Mouse (Mus musculus): ENCODE results near the gene Frmd8. TPM values are rescaled to one million over a fixed set of nuclear protein-coding genes. Genes with fewer than 3 reads are reported as not detected.

Gene Frmd8
- total RNA-seq, 2 experiments from 2014 or later: 10.7 to 12.4 TPM

DNA sequence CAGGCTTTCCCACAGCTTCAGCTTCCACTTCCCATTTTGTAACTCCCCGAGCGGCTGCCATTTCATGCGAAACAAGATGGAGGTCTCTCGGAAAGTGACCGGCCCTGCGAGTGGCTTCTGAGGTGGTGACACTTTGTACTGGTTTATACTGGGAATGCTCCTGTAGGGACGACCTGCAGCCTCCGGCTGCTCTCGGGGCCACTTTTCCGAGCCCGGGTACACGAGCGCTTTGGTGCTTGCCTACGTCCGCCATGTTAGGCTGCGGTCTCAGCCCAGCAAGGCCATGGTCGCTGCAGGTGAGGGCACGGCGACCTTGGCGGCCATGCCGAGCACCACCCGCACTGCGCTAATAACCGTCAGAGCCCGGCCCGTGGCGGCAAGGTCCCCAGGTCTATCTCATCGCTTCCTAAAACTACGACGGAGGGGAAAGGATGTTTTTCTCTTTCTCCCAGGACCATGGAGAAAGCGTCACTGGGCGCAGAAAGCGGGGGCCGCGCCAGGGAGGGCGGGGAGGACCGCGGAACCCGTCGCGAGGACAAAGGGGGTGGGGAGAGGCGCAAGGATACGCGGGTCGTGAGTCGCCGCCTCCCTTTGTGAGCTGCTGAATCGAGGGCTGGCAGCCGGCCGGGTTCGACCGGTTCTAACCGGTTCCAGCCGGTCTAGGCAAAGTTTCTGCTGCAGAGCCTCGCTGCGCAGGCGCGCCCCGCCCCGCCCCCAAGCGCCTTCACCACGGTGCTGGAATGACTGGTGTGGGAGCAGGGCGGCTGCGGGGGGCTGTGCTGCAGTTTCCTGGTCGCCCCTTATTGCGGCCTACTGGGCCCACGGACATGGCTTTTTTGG lies 71.8 kb downstream of the Frmd8 start:
- DNase-seq (ENCODE audit: extremely low spot score in 1 of 2, low spot score in 2 of 2): peak; percentile 100
- intact Hi-C loops (cut with DNase I): no loop called here

DNA sequence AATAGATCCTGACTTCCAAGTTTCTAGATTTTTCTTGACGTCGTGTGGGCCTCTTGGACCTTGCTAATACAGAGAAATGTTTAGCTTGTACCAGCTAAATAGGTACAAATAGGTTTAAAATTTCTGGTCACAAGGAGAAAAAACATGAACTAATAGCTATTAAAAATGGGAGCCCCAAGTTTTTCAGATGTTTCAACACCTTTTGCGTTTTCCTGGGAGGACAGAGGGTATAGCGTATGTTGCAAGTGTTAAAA lies 72.4 kb downstream of the Frmd8 start:
- DNase-seq (ENCODE audit: extremely low spot score in 1 of 2, low spot score in 2 of 2): no peak
- intact Hi-C loops (cut with DNase I): loop anchor here (1.0 kb wide), 1 partner anchor 43 kb away; no protein-coding TSS in a partner anchor

DNA sequence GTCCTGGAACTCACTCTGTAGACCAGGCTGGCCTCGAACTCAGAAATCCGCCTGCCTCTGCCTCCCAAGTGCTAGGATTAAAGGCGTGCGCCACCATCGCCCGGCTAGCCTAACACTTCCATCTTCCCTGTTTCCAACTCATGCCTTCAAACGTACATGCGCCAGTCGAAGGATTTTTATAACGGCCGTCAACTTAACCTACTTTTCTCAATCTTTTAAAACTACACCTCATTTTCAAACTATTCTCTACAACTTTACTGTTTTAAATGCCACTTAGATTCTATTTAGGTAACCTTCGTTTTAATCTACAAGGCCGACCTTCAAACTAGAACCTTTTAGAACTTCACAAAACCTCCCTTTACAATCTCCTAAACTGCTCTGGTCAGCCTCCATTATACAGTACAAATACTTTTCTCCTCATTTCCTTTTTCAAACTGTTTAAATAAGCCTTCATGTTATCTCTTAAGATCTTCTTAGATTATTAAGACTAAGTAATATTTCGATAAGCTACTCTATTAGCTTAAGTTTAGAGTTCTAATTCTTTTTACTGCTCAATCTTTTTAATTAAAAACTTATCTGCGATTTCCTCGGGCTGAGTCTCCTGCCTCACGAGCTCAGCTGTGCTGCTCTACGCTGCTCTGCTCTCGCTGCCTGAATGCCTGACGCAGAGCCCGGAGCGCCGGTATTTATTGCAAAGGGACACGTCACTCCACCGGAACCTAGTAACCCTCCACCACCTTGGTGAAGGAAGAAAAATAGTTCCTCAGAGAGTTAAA lies 72.9 kb downstream of the Frmd8 start:
- intact Hi-C loops (cut with DNase I): loop anchor here (1.0 kb wide), 1 partner anchor 43 kb away; no protein-coding TSS in a partner anchor
- peak; percentile 95 to 97 for DNase-seq (ENCODE audit: extremely low spot score in 1 of 2, low spot score in 2 of 2)

DNA sequence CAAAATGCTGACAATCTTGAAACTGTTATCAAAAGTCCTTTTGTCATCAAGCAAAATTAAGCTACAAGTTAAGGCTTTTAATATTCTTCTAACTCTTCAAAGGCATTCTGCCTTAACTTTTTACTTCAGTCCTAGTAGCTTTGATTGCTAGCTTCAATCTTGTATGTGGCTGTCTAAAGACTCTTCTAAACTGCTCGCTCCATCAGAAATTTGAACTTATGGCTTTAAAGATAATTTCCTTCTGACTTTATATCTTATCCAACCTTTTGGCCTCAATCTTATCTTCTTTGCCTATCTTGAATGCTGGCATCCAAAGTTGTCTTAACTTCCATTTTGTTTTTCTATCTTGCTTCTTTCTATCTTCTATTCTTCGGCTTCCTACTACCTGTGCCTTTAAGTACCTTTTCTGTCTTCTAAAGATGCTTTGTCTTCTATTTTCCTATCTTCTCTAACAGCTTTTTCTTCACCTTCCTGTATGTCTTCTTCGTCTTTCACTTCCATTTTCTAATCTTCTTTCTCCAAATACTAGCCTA lies 73.6 kb downstream of the Frmd8 start:
- intact Hi-C loops (cut with DNase I): no loop called here
- no peak for DNase-seq (ENCODE audit: extremely low spot score in 1 of 2, low spot score in 2 of 2)

- intact Hi-C loops (cut with DNase I): no loop called here
- no peak for DNase-seq (ENCODE audit: extremely low spot score in 1 of 2, low spot score in 2 of 2)
Observed at GRCm38 (mm10) chr19:5800632-5801431, 74.2 kb downstream of the Frmd8 start.

GRCm38 (mm10) chr19:5800350-5800631 lies 74.8 kb downstream of the Frmd8 start:
- intact Hi-C loops (cut with DNase I): no loop called here
- no peak for DNase-seq (ENCODE audit: extremely low spot score in 1 of 2, low spot score in 2 of 2)

Other genes with a start within 250 kb of the Frmd8 start
- gene Rela, start 237.8 kb downstream of the Frmd8 start, total RNA-seq (2021): 10 to 100 TPM; 21.3 to 21.9 TPM
- 10 to 100 TPM; 24.6 to 26.5 TPM for gene Sipa1, start 211.6 kb downstream of the Frmd8 start, total RNA-seq (2021)
- gene Map3k11, start 186.5 kb downstream of the Frmd8 start, total RNA-seq (2021): 10 to 100 TPM; 11.9 to 14.3 TPM
- 10 to 100 TPM; 69.0 to 82.7 TPM for gene Pcnx3, start 186.4 kb downstream of the Frmd8 start, total RNA-seq (2021)
- gene Kcnk7, start 170.9 kb downstream of the Frmd8 start, total RNA-seq (2021): not detected
- 10 to 100 TPM; 50.4 to 52.0 TPM for gene Ehbp1l1, start 149.0 kb downstream of the Frmd8 start, total RNA-seq (2021)
- 10 to 100 TPM; 46.6 to 47.6 TPM for gene Fam89b, start 145.6 kb downstream of the Frmd8 start, total RNA-seq (2021)
- gene Ltbp3, start 134.4 kb downstream of the Frmd8 start, total RNA-seq (2021): 10 to 100 TPM; 19.9 to 21.4 TPM
- 10 to 100 TPM; 79.4 to 82.8 TPM for gene Scyl1, start 103.9 kb downstream of the Frmd8 start, total RNA-seq (2021)
- 1 to 10 TPM; 3.4 to 3.8 TPM for gene Slc25a45, start 2.5 kb upstream of the Frmd8 start, total RNA-seq (2021)
- 1 to 10 TPM; 6.5 to 8.1 TPM for gene Tigd3, start 18.9 kb upstream of the Frmd8 start, total RNA-seq (2021)
- gene Dpf2, start 37.7 kb upstream of the Frmd8 start, total RNA-seq (2021): 10 to 100 TPM; 76.8 to 80.7 TPM
- 1 to 10 TPM; 8.3 to 9.8 TPM for gene Cdc42ep2, start 49.5 kb upstream of the Frmd8 start, total RNA-seq (2021)
- gene Pola2, start 88.9 kb upstream of the Frmd8 start, total RNA-seq (2021): 10 to 100 TPM in 1 of 2 experiments, 1 to 10 TPM in 1; 8.0 to 10.7 TPM
- gene Slc22a20, start 110.9 kb upstream of the Frmd8 start, total RNA-seq (2021): not detected
- 10 to 100 TPM; 18.2 to 19.3 TPM for gene Capn1, start 140.6 kb upstream of the Frmd8 start, total RNA-seq (2021)
- 10 to 100 TPM; 39.3 to 40.2 TPM for gene Syvn1, start 171.3 kb upstream of the Frmd8 start, total RNA-seq (2021)
- 10 to 100 TPM; 43.3 to 45.3 TPM for gene Mrpl49, start 182.5 kb upstream of the Frmd8 start, total RNA-seq (2021)
- gene Fau, start 182.6 kb upstream of the Frmd8 start, total RNA-seq (2021): 100 to 1,000 TPM; 698 to 713 TPM
- 10 to 100 TPM; 37.0 to 41.3 TPM for gene Znhit2, start 185.9 kb upstream of the Frmd8 start, total RNA-seq (2021)
- gene Tm7sf2, start 193.1 kb upstream of the Frmd8 start, total RNA-seq (2021): 10 to 100 TPM; 61.5 to 63.8 TPM
- 10 to 100 TPM; 90.8 to 94.8 TPM for gene Vps51, start 202.0 kb upstream of the Frmd8 start, total RNA-seq (2021)
- gene Tmem262, start 204.8 kb upstream of the Frmd8 start, total RNA-seq (2021): not detected
- not detected for gene Gm28374, start 207.0 kb upstream of the Frmd8 start, total RNA-seq (2021)
- 10 to 100 TPM; 36.3 to 37.9 TPM for gene Zfpl1, start 209.7 kb upstream of the Frmd8 start, total RNA-seq (2021)
- under 1 TPM; 0.90 to 0.95 TPM for gene Cdca5, start 209.7 kb upstream of the Frmd8 start, total RNA-seq (2021)
- not detected for gene AC131692.1, start 219.1 kb upstream of the Frmd8 start, total RNA-seq (2021)
- gene Naaladl1, start 230.5 kb upstream of the Frmd8 start, total RNA-seq (2021): under 1 TPM; 0.13 to 0.18 TPM
- gene Sac3d1, start 243.4 kb upstream of the Frmd8 start, total RNA-seq (2021): 10 to 100 TPM; 23.0 to 24.7 TPM

All from left cerebral cortex, postnatal 10 days (tissue).